Mouse (Mus musculus): ENCODE measurements around the gene Ampd3.

DNA sequence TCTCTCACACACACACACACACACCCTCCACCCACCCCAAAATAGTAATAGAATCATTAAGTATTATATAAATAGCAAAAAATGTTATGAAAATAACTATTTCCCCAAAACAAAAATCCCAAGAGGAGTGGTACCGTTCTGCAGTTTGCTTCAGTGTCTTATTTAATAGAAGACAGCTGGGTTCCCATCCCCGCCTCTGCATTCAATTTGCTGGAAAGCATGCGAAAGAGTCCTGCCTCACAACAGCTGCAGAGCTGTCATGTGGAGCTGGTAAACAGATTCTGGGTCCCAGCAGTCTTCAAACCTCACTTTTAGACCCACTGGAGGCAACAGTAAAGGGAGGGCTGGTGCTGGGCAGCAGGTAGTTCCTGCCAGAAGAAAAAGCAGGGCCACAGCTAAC lies 41.0 kb downstream of the Ampd3 start:
- TF ChIP-seq CTCF (IDR thresholded peaks at IDR 0.05 in 2 of 3, conservative IDR thresholded peaks at IDR 0.05 in 1 of 3; ENCODE audit: control insufficient read depth in 1 of 3, insufficient read depth in 1 of 3, low read depth in 2 of 3, low read length in 3 of 3, poor library complexity in 1 of 3, severe bottlenecking in 1 of 3) (no peak), CHD2 (IDR thresholded peaks at IDR 0.05; ENCODE audit: low read length) (no peak), EP300 (IDR thresholded peaks at IDR 0.05; ENCODE audit: low read depth in 1 of 2, low read length in 2 of 2) (no peak), MAX (IDR thresholded peaks at IDR 0.05; ENCODE audit: low read length) (no peak), RAD21 (IDR thresholded peaks at IDR 0.05; ENCODE audit: low read depth, low read length) (no peak)
